Mouse (Mus musculus) midbrain, embryonic 14.5 days (tissue): ENCODE measurements at regions not wholly inside any gene's neighbourhood (a gene's known extent, or its start where the extent isn't known, plus 50 kb on each side); places are given as distances from the start of the nearest gene placed in this dataset.

Experiments
- ATAC-seq: fragments of 200-750 bp; cut with Nextera tagmentation; 2 replicates; pipeline ENCODE4 v1.8.0; 2017; ENCODE audit warnings: moderate number of reproducible peaks, moderate library complexity; ENCODE audit not compliant: low FRiP score, low TSS enrichment
- DNase-seq: peaks from one replicate; pipeline ENCODE4 v3.0.0-alpha.2; 2015
- H3K27ac ChIP-seq: fragments of 300-500 bp; sonication (generic); replicated peaks from 2 replicates; pipeline ENCODE4 v1.5.1; 2014; ENCODE audit warnings: mild to moderate bottlenecking, low read depth, low read length, moderate library complexity
- H3K27me3 ChIP-seq: fragments of 300-500 bp; sonication (generic); 2 replicates; pipeline ENCODE4 v1.6.1; 2014; ENCODE audit warnings: low read length, control low read depth, mixed read lengths; ENCODE audit not compliant: control insufficient read depth, insufficient read depth
- H3K36me3 ChIP-seq: fragments of 300-500 bp; sonication (generic); 2 replicates; pipeline ENCODE4 v1.6.1; 2014; ENCODE audit warnings: low read length, control low read depth; ENCODE audit not compliant: control insufficient read depth, insufficient read depth
- H3K4me1 ChIP-seq: fragments of 300-500 bp; sonication (generic); 2 replicates; pipeline ENCODE4 v1.6.1; 2014; ENCODE audit warnings: mild to moderate bottlenecking, antibody characterized with exemption, low read length, control low read depth; ENCODE audit not compliant: control insufficient read depth, insufficient read depth
- H3K4me2 ChIP-seq: fragments of 300-500 bp; sonication (generic); 2 replicates; pipeline ENCODE4 v1.6.1; 2014; ENCODE audit warnings: mild to moderate bottlenecking, low read length, moderate library complexity
- H3K4me3 ChIP-seq: fragments of 300-500 bp; sonication (generic); replicated peaks from 2 replicates; pipeline ENCODE4 v1.5.1; 2014; ENCODE audit warnings: low read depth, low read length
- H3K9ac ChIP-seq: fragments of 300-500 bp; sonication (generic); replicated peaks from 2 replicates; pipeline ENCODE4 v1.6.1; 2014; ENCODE audit warnings: mild to moderate bottlenecking, low read length, moderate library complexity
- H3K9me3 ChIP-seq: fragments of 300-500 bp; sonication (generic); 2 replicates; pipeline ENCODE4 v1.6.1; 2016; ENCODE audit warnings: low read length, control low read depth, mixed read lengths; ENCODE audit not compliant: control insufficient read depth
- WGBS: fragments of 180-500 bp; shearing (Covaris S2); extraction: QIAGEN DNeasy Blood & Tissue Kit; methylation state at CpG from one replicate; pipeline ENCODE4 v1.1.7; 2014; 5-methylcytosine and 5-hydroxymethylcytosine counted together

DNA sequence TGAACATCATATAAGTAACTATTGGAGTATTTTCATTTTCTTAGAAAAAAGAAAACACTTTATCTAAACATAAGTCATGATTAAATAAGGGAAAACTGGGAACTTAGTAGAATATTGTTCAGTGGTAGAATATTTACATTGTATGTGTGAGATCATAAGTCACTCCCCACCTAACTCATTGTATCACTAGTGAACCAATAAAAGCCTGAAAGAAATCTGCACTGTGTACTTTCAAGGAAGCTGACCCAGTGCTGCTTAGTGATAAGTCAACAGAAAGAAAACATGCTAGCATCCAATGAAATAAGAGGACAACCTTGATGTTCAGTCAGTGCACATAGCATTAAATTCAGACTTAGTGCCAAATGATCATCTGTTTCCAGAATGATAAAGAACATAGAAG lies 795.7 kb upstream of the A1bg start:
- DNase-seq (no peak), ATAC-seq (no peak)
- Histone ChIP-seq H3K27me3 (no peaks in the 10 kb centered on the region), H3K4me3 (no peak overlapping the region), H3K9ac (no peak overlapping the region), H3K36me3 (no peaks in the 10 kb centered on the region), H3K4me2 (no peak overlapping the region), H3K9me3 (no peaks in the 10 kb centered on the region), H3K4me1 (no peaks in the 10 kb centered on the region), H3K27ac (no peak overlapping the region)

- H3K27ac ChIP-seq, result no peak overlapping the region
- no peak for DNase-seq
- no peaks in the 10 kb centered on the region for H3K9me3 ChIP-seq
- no peak overlapping the region for H3K9ac ChIP-seq
- ATAC-seq, result no peak
- WGBS, result 88% methylated on average over 1 of the region's 1 CpGs
- H3K4me2 ChIP-seq, result no peak overlapping the region
- H3K4me1 ChIP-seq, result no peaks in the 10 kb centered on the region
- no peaks in the 10 kb centered on the region for H3K36me3 ChIP-seq
- no peaks in the 10 kb centered on the region for H3K27me3 ChIP-seq
- H3K4me3 ChIP-seq, result no peak overlapping the region
Observed at GRCm38 (mm10) chr15:61717216-61717615, 794.4 kb upstream of the A1bg start.

DNA sequence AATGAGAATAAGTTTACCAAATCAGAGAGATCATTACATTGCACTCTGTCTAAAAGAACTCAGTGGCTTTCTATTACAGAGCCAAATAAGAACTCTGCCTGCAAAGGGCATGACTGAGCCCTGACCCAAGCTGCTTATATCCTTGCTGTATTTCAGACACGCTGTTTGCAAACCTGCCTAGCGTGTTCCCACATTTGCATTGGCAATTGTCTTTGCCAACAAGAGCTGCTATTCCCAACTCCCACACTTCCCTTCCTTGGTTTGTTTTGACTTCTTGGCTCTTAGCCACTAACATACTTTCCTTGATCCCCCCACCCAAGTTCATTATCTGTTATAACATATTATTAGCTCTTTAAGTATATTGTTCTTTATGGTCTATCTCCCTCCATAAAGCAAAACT lies 791.1 kb upstream of the A1bg start:
- Histone ChIP-seq H3K36me3 (no peaks in the 10 kb centered on the region), H3K27ac (no peak overlapping the region), H3K4me2 (no peak overlapping the region), H3K9ac (no peak overlapping the region), H3K27me3 (no peaks in the 10 kb centered on the region), H3K4me1 (no peaks in the 10 kb centered on the region), H3K4me3 (no peak overlapping the region), H3K9me3 (no peaks in the 10 kb centered on the region)
- no peak for ATAC-seq
- WGBS, result 73% methylated on average over 2 of the region's 2 CpGs
- no peak for DNase-seq

GRCm38 (mm10) chr15:61708928-61709327 lies 786.1 kb upstream of the A1bg start:
- WGBS, result 51% methylated on average over 4 of the region's 4 CpGs
- DNase-seq, result peak; percentile 31
- Histone ChIP-seq H3K9me3 (no peaks in the 10 kb centered on the region), H3K27me3 (no peaks in the 10 kb centered on the region), H3K36me3 (no peaks in the 10 kb centered on the region), H3K4me2 (no peak overlapping the region), H3K4me1 (no peaks in the 10 kb centered on the region), H3K4me3 (no peak overlapping the region), H3K9ac (no peak overlapping the region), H3K27ac (no peak overlapping the region)
- ATAC-seq, result peak; percentile 37; the same call in 1 of the 2 replicates

GRCm38 (mm10) chr15:61707952-61708351 lies 785.1 kb upstream of the A1bg start:
- Histone ChIP-seq H3K4me1 (no peaks in the 10 kb centered on the region), H3K36me3 (no peaks in the 10 kb centered on the region), H3K27ac (no peak overlapping the region), H3K4me3 (no peak overlapping the region), H3K9ac (no peak overlapping the region), H3K27me3 (no peaks in the 10 kb centered on the region), H3K4me2 (no peak overlapping the region), H3K9me3 (no peaks in the 10 kb centered on the region)
- WGBS, result 82% methylated on average over 6 of the region's 6 CpGs
- no peak for ATAC-seq
- DNase-seq, result peak; percentile 4

GRCm38 (mm10) chr15:61692679-61693078 lies 769.9 kb upstream of the A1bg start:
- no peaks in the 10 kb centered on the region for H3K36me3 ChIP-seq
- ATAC-seq, result no peak
- H3K27me3 ChIP-seq, result no peaks in the 10 kb centered on the region
- no peak overlapping the region for H3K4me2 ChIP-seq
- 87% methylated on average over 1 of the region's 1 CpGs for WGBS
- no peak overlapping the region for H3K9ac ChIP-seq
- H3K4me3 ChIP-seq, result no peak overlapping the region
- H3K4me1 ChIP-seq, result no peaks in the 10 kb centered on the region
- no peaks in the 10 kb centered on the region for H3K9me3 ChIP-seq
- H3K27ac ChIP-seq, result no peak overlapping the region
- no peak for DNase-seq

GRCm38 (mm10) chr15:61690425-61690824 lies 767.6 kb upstream of the A1bg start:
- H3K4me2 ChIP-seq, result no peak overlapping the region

DNA sequence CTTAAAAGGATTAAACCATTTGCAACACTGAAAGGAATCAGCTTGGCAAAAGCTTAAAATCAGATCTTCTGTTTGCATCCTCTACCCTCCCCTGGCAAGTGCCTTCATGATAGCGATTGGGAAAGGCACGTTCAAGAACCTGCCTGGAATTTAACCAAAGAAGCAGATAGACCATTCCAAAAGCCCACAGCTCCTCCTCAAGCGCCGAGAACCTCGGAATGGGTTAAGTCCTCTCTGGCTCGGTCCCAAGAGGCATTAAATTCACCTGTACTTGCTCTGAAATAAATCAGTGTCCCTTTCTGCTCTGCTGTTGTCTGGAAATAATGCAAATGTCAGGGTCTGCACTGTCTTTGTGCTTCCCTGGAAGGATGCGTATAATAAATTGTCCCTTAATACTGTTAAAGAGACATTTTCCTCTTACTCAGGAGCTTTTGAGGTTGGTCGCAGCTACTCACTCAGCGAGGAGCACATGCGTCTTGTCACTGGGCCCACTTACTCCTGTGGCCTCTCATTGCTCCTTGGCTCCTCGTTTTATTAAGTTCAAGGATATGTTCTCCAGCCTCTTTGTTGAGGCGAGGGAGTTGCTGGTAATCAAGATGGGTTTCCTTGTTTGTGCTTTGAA lies 767.1 kb upstream of the A1bg start:
- no peak overlapping the region for H3K9ac ChIP-seq
- no peak for DNase-seq
- H3K27ac ChIP-seq, result no peak overlapping the region
- ATAC-seq, result no peak
- no peak overlapping the region for H3K4me2 ChIP-seq
- no peaks in the 10 kb centered on the region for H3K9me3 ChIP-seq
- no peaks in the 10 kb centered on the region for H3K4me1 ChIP-seq
- WGBS, result 82% methylated on average over 12 of the region's 12 CpGs
- no peaks in the 10 kb centered on the region for H3K36me3 ChIP-seq
- no peak overlapping the region for H3K4me3 ChIP-seq
- no peaks in the 10 kb centered on the region for H3K27me3 ChIP-seq

More at GRCm38 (mm10) chr15:61690425-61690824, 767.6 kb upstream of the A1bg start:
- peak; percentile 27; the same call in 1 of the 2 replicates for ATAC-seq
- WGBS, result 86% methylated on average over 13 of the region's 13 CpGs
- Histone ChIP-seq H3K4me1 (no peaks in the 10 kb centered on the region), H3K27ac (no peak overlapping the region), H3K36me3 (no peaks in the 10 kb centered on the region), H3K9me3 (no peaks in the 10 kb centered on the region), H3K4me3 (no peak overlapping the region), H3K9ac (no peak overlapping the region), H3K27me3 (no peaks in the 10 kb centered on the region)
- peak; percentile 54 for DNase-seq

DNA sequence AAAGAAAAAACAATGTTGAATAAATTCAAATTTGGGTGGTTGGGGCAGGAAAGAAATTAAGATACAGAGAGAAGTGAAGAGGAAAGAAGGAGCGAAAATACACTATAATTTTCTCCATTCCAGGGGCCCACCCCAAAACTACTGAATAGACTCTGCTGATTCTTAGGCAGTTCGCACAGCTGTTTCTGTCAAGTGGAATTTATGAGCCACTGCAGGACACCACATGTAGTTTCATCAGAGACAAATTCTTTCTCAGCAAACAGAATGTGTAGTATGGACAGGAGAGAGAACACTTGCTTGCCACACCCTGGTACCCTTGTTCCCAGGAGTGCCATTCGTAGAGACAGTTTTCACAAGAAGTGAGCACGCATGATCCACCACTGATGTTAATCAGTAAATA lies 760.2 kb upstream of the A1bg start:
- no peaks in the 10 kb centered on the region for H3K9me3 ChIP-seq
- H3K4me3 ChIP-seq, result no peak overlapping the region
- no peaks in the 10 kb centered on the region for H3K4me1 ChIP-seq
- H3K9ac ChIP-seq, result no peak overlapping the region
- no peak overlapping the region for H3K27ac ChIP-seq
- no peak overlapping the region for H3K4me2 ChIP-seq
- WGBS, result 93% methylated on average over 4 of the region's 4 CpGs
- no peak for DNase-seq
- no peaks in the 10 kb centered on the region for H3K27me3 ChIP-seq
- H3K36me3 ChIP-seq, result no peaks in the 10 kb centered on the region
- ATAC-seq, result no peak
